Mouse (Mus musculus): ENCODE measurements at regions not wholly inside any gene's neighbourhood (a gene's known extent, or its start where the extent isn't known, plus 50 kb on each side); places are given as distances from the start of the nearest gene placed in this dataset.

DNA sequence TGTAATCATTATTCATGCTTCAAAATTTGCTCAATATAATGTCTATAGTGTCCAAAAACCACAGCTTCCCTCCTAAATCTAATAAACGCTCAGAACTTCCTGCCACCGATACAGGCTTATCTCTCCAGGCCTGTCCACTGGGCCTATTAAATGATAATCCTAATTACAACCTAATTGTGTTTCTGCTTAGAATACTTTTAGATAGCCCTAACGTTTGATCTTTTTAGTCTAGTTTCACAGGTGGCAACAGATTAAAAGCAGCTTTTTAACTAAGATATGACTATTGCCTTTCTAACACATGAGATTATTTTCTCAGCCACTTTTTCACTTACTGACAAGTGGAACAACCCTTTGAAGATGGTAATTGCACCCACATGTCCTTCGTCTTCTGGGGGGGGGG, 188.6 kb downstream of the Cog6 start:
- ATAC-seq (replicated peaks; ENCODE audit: low FRiP score, low TSS enrichment, poor library complexity, severe bottlenecking): peak; percentile 59

- no peak for ATAC-seq (replicated peaks; ENCODE audit: low FRiP score, low TSS enrichment, poor library complexity, severe bottlenecking)
Observed at GRCm38 (mm10) chr3:52822848-52823247, 194.2 kb downstream of the Cog6 start.

DNA sequence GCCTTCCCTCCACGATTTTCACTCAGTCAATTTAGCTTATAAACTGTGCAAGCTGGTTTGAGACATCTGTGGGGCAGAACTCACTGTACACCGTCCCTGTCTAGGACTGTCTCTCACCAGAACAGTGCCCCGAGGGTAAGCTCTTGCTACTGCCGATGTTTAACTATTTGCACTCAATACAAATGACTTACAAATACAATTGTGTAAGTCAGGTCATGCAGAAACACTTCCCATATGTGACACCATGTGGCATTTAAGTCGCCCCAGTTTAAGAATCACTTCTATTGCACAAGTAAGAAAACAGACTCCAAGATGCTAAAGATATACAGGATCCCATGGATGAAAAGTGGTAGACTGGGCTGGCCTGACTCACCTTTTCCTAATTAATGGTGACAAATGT, 195.6 kb downstream of the Cog6 start:
- no peak for ATAC-seq (replicated peaks; ENCODE audit: low FRiP score, low TSS enrichment, poor library complexity, severe bottlenecking)

GRCm38 (mm10) chr3:52818401-52818800, 198.6 kb downstream of the Cog6 start:
- no peak for ATAC-seq (replicated peaks; ENCODE audit: low FRiP score, low TSS enrichment, poor library complexity, severe bottlenecking)

- no peak for ATAC-seq (replicated peaks; ENCODE audit: low FRiP score, low TSS enrichment, poor library complexity, severe bottlenecking)
Observed at GRCm38 (mm10) chr3:52817416-52817815, 199.6 kb downstream of the Cog6 start.

DNA sequence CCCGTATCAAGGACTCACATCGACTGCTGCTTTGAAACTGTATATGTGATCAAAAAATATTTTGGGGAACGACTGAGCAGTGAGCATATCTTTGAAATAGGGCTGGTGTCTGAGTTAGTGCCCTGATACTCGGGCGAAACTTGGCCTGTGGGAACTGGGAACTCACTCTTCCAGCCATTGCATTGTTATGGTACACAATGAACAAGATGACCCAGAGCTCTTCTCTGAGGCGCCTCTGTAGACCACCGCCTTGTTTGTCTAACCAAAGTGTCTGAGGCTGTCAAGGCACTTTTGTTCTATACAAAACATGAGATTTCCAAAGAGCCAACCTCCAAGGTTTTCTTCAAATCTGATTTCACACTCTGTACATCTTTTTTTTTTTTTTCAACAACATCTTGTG, 201.5 kb downstream of the Cog6 start:
- no peak for ATAC-seq (replicated peaks; ENCODE audit: low FRiP score, low TSS enrichment, poor library complexity, severe bottlenecking)

DNA sequence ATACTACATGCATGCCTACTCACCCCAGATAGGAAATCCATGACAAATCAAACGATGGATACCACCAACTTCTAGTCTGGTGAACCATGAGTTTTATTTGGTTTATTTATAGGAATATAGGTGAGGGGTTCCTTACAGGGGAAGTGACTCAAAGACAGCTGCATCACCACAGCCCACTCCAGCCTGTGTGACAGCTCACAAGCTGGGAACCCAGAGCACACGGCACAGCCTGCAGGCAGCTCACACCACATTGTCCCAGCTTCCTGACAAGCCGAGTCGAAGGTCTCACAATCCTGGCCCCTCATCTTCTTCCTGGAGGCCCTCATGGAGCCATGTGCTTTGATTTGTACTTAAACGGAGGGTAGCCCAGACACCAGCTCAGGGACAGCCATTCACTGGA, 214.7 kb downstream of the Cog6 start:
- ATAC-seq (replicated peaks; ENCODE audit: low FRiP score, low TSS enrichment, poor library complexity, severe bottlenecking): no peak

DNA sequence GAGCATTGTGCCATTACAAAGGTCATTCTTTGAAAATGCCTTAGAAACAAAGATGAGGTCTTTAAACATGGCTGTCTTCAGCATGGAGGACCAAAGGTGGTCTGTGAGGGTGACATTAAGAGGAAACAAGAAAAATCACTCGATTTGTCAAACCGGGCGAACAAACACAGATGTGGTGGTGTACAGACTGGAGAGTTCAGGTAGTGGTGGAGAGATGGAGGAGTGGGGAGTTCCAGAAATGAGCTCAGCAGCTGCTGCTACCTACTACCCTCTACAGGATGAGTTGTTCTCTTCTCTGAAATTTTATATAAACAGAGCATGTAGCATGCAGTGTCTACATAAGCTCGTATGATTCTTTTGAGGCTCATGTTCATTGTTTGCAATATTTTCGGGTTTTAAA, 215.6 kb downstream of the Cog6 start:
- no peak for ATAC-seq (replicated peaks; ENCODE audit: low FRiP score, low TSS enrichment, poor library complexity, severe bottlenecking)

GRCm38 (mm10) chr3:52800673-52801072, 216.4 kb downstream of the Cog6 start:
- ATAC-seq (replicated peaks; ENCODE audit: low FRiP score, low TSS enrichment, poor library complexity, severe bottlenecking): no peak

GRCm38 (mm10) chr3:52797801-52798200, 219.2 kb downstream of the Cog6 start:
- peak; percentile 84 for ATAC-seq (replicated peaks; ENCODE audit: low FRiP score, low TSS enrichment, poor library complexity, severe bottlenecking)

- ATAC-seq (replicated peaks; ENCODE audit: low FRiP score, low TSS enrichment, poor library complexity, severe bottlenecking): peak; percentile 65
Observed at GRCm38 (mm10) chr3:52797164-52797563, 219.9 kb downstream of the Cog6 start.

DNA sequence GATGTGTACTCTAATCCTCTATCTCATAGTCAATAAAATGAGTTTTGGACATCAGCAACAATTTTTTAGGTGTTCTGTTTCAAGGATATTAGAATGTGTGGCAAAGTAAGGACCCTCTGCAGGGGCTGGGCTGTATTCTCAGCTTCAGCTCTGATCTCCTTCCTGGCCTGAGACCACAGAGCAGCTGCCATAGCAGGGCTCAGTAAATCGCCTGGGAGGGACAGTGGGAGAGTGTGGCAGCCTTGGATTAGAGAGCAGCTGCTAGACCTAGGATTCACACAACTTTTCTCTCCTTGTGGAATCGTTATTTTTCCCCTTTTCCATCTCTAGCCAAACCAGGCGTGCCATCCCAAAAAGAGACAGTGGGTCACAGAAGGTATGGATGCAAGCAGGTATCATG, 222.8 kb downstream of the Cog6 start:
- no peak for ATAC-seq (replicated peaks; ENCODE audit: low FRiP score, low TSS enrichment, poor library complexity, severe bottlenecking)

- no peak for ATAC-seq (replicated peaks; ENCODE audit: low FRiP score, low TSS enrichment, poor library complexity, severe bottlenecking)
Observed at GRCm38 (mm10) chr3:52792801-52793200, 224.2 kb downstream of the Cog6 start.

GRCm38 (mm10) chr3:52792121-52792520, 224.9 kb downstream of the Cog6 start:
- ATAC-seq (replicated peaks; ENCODE audit: low FRiP score, low TSS enrichment, poor library complexity, severe bottlenecking): no peak

DNA sequence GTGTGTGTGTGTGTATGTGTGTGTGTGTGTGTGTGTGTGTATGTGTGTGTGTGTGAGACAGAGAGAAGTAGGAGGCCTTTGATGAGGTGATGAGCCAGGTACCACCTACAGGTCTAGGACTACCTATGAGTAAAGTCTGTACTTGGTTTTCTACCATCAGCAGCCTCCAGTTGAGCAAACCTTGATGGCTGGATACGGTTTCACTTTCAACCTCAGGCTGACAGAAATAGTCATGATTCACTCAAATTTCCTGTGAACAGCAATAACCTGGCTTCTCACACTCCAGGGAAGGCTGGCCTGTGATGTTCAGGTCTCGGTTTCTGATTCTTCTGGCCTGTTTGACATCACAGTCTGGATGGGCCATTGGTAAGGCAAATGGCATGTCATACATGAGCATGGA, 226.1 kb downstream of the Cog6 start:
- ATAC-seq (replicated peaks; ENCODE audit: low FRiP score, low TSS enrichment, poor library complexity, severe bottlenecking): no peak

- ATAC-seq (replicated peaks; ENCODE audit: low FRiP score, low TSS enrichment, poor library complexity, severe bottlenecking): peak; percentile 76
Observed at GRCm38 (mm10) chr3:52787964-52788760, 228.9 kb downstream of the Cog6 start.

GRCm38 (mm10) chr3:52785595-52785994, 231.4 kb downstream of the Cog6 start:
- ATAC-seq (replicated peaks; ENCODE audit: low FRiP score, low TSS enrichment, poor library complexity, severe bottlenecking): peak; percentile 34; the same call in 1 of the 2 replicates

DNA sequence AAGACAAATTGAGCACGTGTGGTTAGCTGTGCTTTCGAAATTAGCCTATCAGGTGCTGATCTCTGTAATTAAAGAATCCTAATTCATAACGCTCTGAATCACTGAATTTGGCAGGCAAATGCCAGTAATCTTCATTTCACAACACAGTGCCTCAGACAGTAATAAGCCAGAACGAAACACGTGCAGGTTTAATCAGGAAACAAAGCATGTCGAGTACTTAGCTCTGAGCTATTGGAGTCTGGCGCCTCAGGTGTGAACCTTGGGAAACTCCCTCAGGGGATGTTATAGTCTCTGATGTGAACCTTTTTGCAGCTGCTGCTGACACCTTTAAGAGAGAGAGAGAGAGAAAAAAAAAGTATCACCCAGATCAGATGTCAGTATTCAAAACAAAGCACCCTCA, 232.6 kb downstream of the Cog6 start:
- ATAC-seq (replicated peaks; ENCODE audit: low FRiP score, low TSS enrichment, poor library complexity, severe bottlenecking): no peak

GRCm38 (mm10) chr3:52782576-52782975, 234.5 kb downstream of the Cog6 start:
- no peak for ATAC-seq (replicated peaks; ENCODE audit: low FRiP score, low TSS enrichment, poor library complexity, severe bottlenecking)

- ATAC-seq (replicated peaks; ENCODE audit: low FRiP score, low TSS enrichment, poor library complexity, severe bottlenecking): no peak
Observed at GRCm38 (mm10) chr3:52781521-52781920, 235.5 kb downstream of the Cog6 start.

GRCm38 (mm10) chr3:52780356-52780755, 236.7 kb downstream of the Cog6 start:
- no peak for ATAC-seq (replicated peaks; ENCODE audit: low FRiP score, low TSS enrichment, poor library complexity, severe bottlenecking)

DNA sequence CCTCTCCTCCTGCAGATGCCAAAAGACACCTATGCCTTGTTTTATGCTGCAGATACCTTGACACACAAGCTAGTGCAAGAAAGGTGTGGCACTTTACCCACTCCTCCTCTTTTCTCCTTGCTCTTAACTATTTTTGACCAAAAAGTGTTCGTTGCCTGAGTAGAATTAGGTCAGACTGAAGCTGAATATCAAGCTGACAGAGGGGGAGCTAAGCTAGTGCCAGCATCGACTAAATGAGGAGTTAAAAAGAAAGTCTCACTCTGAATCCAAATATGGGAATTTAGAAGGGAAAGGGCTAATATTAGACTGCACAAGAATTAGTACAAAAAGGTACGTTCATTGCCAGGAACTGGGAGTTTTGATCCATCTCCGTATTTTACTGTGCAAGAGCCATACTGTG, 241.2 kb downstream of the Cog6 start:
- no peak for ATAC-seq (replicated peaks; ENCODE audit: low FRiP score, low TSS enrichment, poor library complexity, severe bottlenecking)
